Mouse (Mus musculus): ENCODE data around the gene Ugt1a5. TPM values are rescaled to one million over a fixed set of nuclear protein-coding genes. Genes with fewer than 3 reads are reported as not detected.
"Not testable (repeated sequence)": the region's sequence is repeated elsewhere in the genome, so short reads cannot be mapped to it uniquely, and the experiment has no call there.

The Ugt1a5 gene
- polyA plus RNA-seq, 1 experiment from 2014 or later: not detected

DNA sequence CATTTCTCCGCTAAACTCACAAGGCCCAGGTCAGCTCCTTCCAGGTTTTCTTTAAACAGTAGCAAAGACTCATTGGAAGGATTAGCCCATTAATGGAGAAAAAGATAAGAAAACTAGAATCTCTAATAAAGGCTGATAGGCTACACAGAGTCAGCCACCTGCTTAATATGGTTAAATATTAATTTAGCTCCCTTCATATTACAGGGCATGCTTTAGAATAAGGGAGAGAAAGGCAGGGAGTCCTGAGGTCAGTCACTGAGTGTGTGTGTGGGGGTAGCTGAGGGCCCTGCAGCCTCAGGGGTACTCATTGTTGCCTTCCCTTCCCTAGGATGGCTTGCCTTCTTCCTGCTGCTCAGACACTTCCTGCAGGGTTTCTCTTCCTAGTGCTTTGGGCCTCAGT is 27.7 kb upstream of the Ugt1a5 start:
- Histone ChIP-seq H3K27me3 (replicated peaks) (no peaks in the 10 kb centered on the region), H3K4me2 (no peak overlapping the region), H3K4me1 (replicated peaks) (peaks cover 3% of the 10 kb centered on the region; the same call in 1 of the 2 replicates), H3K27ac (ENCODE audit: poor library complexity, severe bottlenecking) (no peak overlapping the region), H3K9ac (no peak overlapping the region), H3K36me3 (no peaks in the 10 kb centered on the region), H3K4me3 (no peak overlapping the region), H3K9me3 (replicated peaks) (no peaks in the 10 kb centered on the region)
- 84% methylated on average over 1 of the region's 1 CpGs for WGBS
- no peak for ATAC-seq (ENCODE audit: insufficient number of reproducible peaks, low FRiP score)

DNA sequence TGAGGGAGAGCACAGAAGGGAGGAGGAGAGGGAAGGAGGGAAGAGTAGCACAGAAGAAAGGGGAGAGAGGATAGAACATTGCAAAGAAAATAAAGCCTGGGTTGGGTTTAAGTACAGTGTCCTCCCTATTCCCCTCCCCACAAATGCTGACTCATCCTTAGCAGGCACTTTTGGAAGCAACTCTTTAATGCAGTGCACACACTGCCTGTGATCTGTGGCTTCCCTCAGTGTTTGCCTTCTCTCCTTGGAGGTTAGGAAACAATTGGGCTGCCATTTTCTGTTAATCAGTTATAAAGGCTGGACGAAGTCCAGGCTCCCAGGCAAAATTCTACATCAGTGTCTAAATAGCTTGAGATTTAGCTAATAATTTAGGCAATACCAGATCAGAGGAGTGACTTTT is 25.3 kb upstream of the Ugt1a5 start:
- H3K4me1 ChIP-seq (replicated peaks); H3K9me3 ChIP-seq (replicated peaks); H3K36me3 ChIP-seq; H3K9ac ChIP-seq; H3K4me3 ChIP-seq; H3K4me2 ChIP-seq; H3K27ac ChIP-seq (ENCODE audit: poor library complexity, severe bottlenecking); H3K27me3 ChIP-seq (replicated peaks): not testable (repeated sequence)
- ATAC-seq (ENCODE audit: insufficient number of reproducible peaks, low FRiP score): peak; percentile 94
- 40% methylated on average over 1 of the region's 1 CpGs for WGBS

DNA sequence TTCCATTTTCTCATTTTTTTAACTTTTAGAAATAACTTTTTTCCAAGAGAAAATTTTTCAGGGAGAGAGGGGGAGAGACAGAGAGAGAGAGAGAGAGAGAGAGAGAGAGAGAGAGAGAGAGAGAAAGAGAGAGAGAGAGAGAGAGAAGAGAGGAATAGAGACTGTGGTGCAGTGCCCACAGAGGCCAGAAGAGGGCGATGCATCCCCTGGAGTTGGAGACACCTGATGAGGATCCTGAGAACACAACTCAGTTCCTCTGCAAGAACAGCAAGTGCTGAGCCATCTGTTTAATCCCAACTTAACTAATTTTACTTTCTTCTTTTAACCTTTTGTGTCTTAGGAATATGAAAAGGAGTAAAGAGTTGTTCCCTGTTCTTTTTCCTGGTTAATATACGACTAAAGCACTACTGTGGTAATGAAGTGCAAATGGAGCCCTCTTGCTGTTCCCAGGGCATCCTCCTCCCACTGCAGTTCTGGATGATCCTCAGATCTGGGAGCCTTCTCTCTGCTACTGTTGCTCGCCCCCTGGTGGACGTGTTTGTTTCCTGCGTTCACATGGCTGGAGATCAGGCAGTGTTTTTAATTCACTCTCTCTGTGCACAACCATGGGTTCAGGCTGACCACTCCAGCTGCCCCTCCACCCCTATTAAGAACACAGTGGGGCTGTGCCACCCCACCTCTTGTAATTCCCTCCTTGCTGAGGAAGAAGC is 21.7 kb upstream of the Ugt1a5 start:
- H3K9me3 ChIP-seq (replicated peaks); H3K9ac ChIP-seq; H3K27ac ChIP-seq (ENCODE audit: poor library complexity, severe bottlenecking); H3K4me3 ChIP-seq; H3K4me1 ChIP-seq (replicated peaks); H3K4me2 ChIP-seq; H3K27me3 ChIP-seq (replicated peaks); H3K36me3 ChIP-seq; ATAC-seq (ENCODE audit: insufficient number of reproducible peaks, low FRiP score): not testable (repeated sequence)
- WGBS: 3% methylated on average over 5 of the region's 5 CpGs

DNA sequence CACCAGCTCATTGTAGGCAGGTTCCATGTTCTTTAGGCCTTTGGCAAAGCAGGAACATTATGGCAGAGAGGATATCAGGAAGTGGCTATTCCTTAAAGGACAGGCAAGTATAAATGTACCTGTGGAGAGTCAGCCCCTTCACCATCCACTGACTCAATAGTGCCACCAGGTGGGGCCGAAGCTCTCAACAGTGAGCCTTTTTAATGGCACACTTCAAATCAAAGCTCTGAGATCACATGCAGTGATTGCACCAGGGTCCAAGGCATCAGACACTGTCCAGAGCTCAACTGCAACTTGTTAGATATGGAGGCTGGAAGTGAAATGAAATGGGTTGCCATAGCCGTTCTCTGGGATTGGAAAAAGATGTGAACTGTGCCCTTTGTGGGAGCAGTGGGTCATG is 20.5 kb upstream of the Ugt1a5 start:
- not testable (repeated sequence) for H3K27ac ChIP-seq (ENCODE audit: poor library complexity, severe bottlenecking); H3K9ac ChIP-seq; H3K9me3 ChIP-seq (replicated peaks); H3K4me1 ChIP-seq (replicated peaks); H3K4me3 ChIP-seq; H3K36me3 ChIP-seq; H3K27me3 ChIP-seq (replicated peaks); ATAC-seq (ENCODE audit: insufficient number of reproducible peaks, low FRiP score); H3K4me2 ChIP-seq
- WGBS: 59% methylated on average over 2 of the region's 2 CpGs

DNA sequence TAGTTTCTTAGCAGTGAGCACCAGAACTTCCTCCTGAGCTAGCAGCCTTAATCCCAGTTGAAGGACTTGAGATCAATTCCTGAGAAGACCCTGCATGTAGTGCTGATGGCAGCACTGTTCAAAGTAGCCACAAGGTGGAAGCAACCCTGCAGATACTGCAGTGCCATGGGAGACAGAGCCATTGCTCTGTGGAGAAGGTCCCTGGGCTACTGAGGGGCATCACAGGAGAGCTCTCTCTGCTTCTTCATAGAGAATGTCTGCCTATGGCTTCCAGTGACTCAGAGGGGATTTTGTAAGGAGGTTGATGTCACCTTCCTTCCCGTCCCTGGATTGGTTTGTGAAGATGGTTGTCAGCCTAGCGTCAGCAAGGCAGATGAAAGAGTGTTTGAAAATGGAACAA is 15.7 kb upstream of the Ugt1a5 start:
- not testable (repeated sequence) for H3K9ac ChIP-seq; H3K36me3 ChIP-seq; ATAC-seq (ENCODE audit: insufficient number of reproducible peaks, low FRiP score); H3K9me3 ChIP-seq (replicated peaks); H3K27me3 ChIP-seq (replicated peaks); H3K27ac ChIP-seq (ENCODE audit: poor library complexity, severe bottlenecking); H3K4me3 ChIP-seq; H3K4me1 ChIP-seq (replicated peaks); H3K4me2 ChIP-seq
- 58% methylated on average over 2 of the region's 2 CpGs for WGBS

DNA sequence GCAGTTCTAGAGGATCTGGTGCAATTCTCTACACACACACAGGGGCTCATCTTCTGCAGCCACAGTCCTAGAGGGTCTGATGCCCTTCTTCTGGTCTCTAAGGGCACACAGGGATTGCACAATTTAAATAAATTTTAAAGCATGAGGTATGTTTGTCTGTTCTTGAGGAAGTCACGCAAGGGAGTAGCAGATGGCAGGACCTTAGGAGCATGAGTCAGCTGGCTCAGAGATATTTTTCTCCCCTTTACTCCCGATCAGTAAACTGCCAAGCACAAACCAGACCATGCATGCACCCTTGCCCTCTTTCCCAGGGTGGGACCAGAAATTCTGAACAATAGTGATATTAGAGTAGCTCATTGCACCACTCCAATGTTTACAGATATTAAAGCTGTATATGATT is 7.4 kb upstream of the Ugt1a5 start:
- H3K4me1 ChIP-seq (replicated peaks): no peaks in the 10 kb centered on the region
- no peak overlapping the region for H3K4me3 ChIP-seq
- WGBS: 66% methylated on average over 2 of the region's 2 CpGs

DNA sequence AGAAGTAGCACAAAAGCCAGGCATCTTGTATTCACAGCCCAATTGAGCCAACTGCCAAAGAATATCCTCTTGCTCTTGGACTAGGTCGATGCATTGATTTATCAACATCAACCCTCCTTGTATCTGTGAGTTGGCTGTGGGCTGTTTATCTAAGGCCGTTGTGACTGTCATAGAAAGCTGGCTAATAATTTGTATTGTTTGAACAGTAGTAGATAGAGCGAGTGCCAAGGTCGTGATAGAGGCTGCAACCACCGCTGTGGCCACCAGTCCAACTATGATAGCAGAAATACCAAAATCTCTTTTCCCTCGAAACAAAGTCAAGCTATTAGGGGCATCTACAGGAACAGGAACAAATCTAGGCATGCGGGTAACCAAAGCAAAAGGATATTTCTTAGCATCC is 6.4 kb downstream of the Ugt1a5 start:
- WGBS: 75% methylated on average over 7 of the region's 7 CpGs

More for the DNA sequence above, 7.4 kb upstream of the Ugt1a5 start:
- H3K9me3 ChIP-seq (replicated peaks): no peaks in the 10 kb centered on the region
- H3K27me3 ChIP-seq (replicated peaks): no peaks in the 10 kb centered on the region
- no peak overlapping the region for H3K27ac ChIP-seq (ENCODE audit: poor library complexity, severe bottlenecking)
- no peak overlapping the region for H3K4me2 ChIP-seq
- H3K9ac ChIP-seq: no peak overlapping the region
- H3K36me3 ChIP-seq: no peaks in the 10 kb centered on the region
- no peak for ATAC-seq (ENCODE audit: insufficient number of reproducible peaks, low FRiP score)

DNA sequence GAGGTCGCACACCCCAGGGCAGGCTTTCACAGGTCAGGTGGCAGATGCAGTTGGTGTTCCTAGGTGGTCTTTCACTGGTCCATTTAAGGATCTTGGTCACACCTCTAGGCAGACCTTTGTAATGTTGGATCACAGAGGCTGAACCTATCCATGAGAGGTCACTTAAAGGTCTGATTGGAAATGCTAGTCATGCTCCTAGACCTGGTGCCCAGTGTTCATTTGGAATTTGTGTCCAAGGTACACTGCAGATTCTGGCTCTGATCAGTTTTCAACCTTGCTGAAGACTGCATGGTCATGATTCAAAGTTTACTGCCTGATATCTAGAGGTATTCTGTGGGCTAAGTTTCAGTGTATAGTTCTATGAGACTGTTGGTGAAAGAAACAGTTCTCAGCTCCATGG is 13.8 kb downstream of the Ugt1a5 start:
- Histone ChIP-seq H3K4me2 (no peak overlapping the region), H3K9me3 (replicated peaks) (peaks cover 17% of the 10 kb centered on the region), H3K27me3 (replicated peaks) (no peaks in the 10 kb centered on the region), H3K9ac (no peak overlapping the region), H3K27ac (ENCODE audit: poor library complexity, severe bottlenecking) (no peak overlapping the region), H3K4me3 (no peak overlapping the region), H3K36me3 (no peaks in the 10 kb centered on the region), H3K4me1 (replicated peaks) (no peaks in the 10 kb centered on the region)
- ATAC-seq (ENCODE audit: insufficient number of reproducible peaks, low FRiP score): no peak
- 80% methylated on average over 1 of the region's 1 CpGs for WGBS

More for the DNA sequence above, 6.4 kb downstream of the Ugt1a5 start:
- H3K27me3 ChIP-seq (replicated peaks); H3K4me2 ChIP-seq; H3K27ac ChIP-seq (ENCODE audit: poor library complexity, severe bottlenecking); H3K9ac ChIP-seq; H3K4me1 ChIP-seq (replicated peaks); H3K4me3 ChIP-seq; ATAC-seq (ENCODE audit: insufficient number of reproducible peaks, low FRiP score); H3K36me3 ChIP-seq: not testable (repeated sequence)
- peaks cover 23% of the 10 kb centered on the region for H3K9me3 ChIP-seq (replicated peaks)

DNA sequence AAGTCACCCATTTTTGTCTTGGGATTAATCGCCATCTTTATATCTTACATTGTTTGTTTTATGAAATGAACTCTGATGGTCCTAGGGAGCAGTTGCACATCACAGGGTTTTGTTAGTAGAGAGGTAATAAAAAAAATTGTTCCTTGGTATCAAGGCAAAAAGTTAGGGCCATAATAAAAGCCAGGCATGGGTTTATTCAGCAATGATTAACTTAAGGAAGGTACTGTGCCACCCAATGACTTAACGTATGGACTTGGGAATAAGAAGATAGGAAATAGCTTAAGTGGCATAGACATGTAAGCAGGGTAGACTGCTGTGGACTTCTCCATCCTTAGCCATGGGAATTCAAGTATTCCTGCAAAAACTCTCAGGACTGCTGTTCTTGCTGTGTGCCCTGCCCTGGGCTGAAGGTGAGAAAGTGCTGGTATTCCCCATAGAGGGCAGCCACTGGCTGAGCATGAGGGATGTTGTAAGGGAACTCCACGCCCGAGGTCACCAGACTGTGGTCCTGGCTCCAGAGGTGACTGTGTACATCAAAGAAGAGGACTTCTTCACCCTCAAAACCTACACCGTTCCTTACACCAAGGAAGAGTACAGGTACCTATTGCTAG is 20.6 kb downstream of the Ugt1a5 start:
- ATAC-seq (ENCODE audit: insufficient number of reproducible peaks, low FRiP score): no peak
- Histone ChIP-seq H3K4me1 (replicated peaks) (no peaks in the 10 kb centered on the region), H3K9ac (no peak overlapping the region), H3K36me3 (no peaks in the 10 kb centered on the region), H3K4me3 (no peak overlapping the region), H3K4me2 (no peak overlapping the region), H3K27me3 (replicated peaks) (no peaks in the 10 kb centered on the region), H3K27ac (ENCODE audit: poor library complexity, severe bottlenecking) (no peak overlapping the region), H3K9me3 (replicated peaks) (no peaks in the 10 kb centered on the region)
- WGBS: 79% methylated on average over 5 of the region's 5 CpGs

DNA sequence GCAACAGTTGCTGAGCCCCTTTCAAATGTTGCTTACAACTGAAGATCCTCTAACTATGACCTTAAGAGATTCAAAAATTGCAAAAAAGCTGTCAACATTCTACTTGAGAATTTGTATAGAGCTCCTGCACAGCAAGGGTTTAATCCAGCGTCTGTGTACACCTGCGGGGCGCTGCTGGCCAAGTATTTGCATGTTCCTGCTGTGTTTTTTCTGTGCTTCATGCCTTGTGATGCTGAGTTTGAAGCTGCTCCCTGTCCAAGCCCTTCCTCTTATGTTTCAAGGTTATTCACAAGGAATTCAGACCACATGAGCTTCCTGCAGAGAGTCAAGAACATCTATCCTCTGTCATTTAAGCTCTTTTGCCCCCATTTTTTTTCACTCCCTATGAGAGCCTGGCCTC is 26.3 kb downstream of the Ugt1a5 start:
- H3K4me3 ChIP-seq: no peak overlapping the region
- H3K9me3 ChIP-seq (replicated peaks): no peaks in the 10 kb centered on the region
- ATAC-seq (ENCODE audit: insufficient number of reproducible peaks, low FRiP score): no peak
- WGBS: 72% methylated on average over 3 of the region's 3 CpGs
- no peak overlapping the region for H3K4me2 ChIP-seq
- no peaks in the 10 kb centered on the region for H3K4me1 ChIP-seq (replicated peaks)
- no peaks in the 10 kb centered on the region for H3K27me3 ChIP-seq (replicated peaks)
- no peak overlapping the region for H3K9ac ChIP-seq
- no peak overlapping the region for H3K27ac ChIP-seq (ENCODE audit: poor library complexity, severe bottlenecking)
- no peaks in the 10 kb centered on the region for H3K36me3 ChIP-seq

DNA sequence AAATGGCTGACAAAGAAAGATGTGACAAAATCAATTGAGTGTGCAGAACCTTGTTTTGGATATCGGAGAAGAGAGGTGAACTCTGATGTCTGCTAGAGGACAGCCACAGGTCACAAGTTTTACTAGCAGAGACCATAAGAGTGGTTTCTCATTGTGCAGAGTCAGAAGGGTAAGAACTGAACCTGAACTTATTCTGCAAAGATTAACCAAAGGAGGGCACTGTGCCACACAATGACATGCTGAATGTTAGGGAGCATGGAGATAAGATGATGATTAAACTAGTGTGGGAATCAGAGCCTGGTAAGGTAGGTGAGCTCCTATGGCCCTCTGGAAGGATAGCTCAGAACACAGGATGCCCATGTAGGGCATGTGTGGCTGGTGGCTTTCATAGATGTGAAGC is 29.9 kb downstream of the Ugt1a5 start:
- no peaks in the 10 kb centered on the region for H3K9me3 ChIP-seq (replicated peaks)
- no peak overlapping the region for H3K4me2 ChIP-seq
- H3K9ac ChIP-seq: no peak overlapping the region
- H3K4me1 ChIP-seq (replicated peaks): no peaks in the 10 kb centered on the region
- H3K27me3 ChIP-seq (replicated peaks): no peaks in the 10 kb centered on the region
- WGBS: 89% methylated on average over 1 of the region's 1 CpGs
- H3K36me3 ChIP-seq: no peaks in the 10 kb centered on the region
- no peak for ATAC-seq (ENCODE audit: insufficient number of reproducible peaks, low FRiP score)
- no peak overlapping the region for H3K27ac ChIP-seq (ENCODE audit: poor library complexity, severe bottlenecking)
- H3K4me3 ChIP-seq: no peak overlapping the region

DNA sequence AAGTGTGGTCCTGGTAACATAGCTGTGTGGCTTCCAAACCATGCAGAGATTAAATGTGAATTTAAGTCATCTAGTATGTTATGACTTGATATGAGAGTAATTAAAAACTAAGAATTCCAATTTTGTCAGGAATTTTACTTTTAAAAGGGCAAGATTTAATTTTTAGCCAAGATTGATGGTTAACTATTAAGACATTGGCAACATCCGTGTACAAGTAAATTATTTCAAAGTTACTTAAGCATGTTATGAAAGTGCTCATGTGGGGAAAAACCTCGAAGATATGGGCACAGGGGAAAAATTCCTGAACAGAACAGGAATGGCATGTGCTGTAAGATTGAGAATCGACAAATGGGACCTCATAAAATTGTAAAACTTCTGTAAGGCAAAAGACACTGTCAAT is 31.6 kb downstream of the Ugt1a5 start:
- Histone ChIP-seq H3K4me3 (no peak overlapping the region), H3K9me3 (replicated peaks) (no peaks in the 10 kb centered on the region), H3K27ac (ENCODE audit: poor library complexity, severe bottlenecking) (no peak overlapping the region), H3K27me3 (replicated peaks) (no peaks in the 10 kb centered on the region; the same call in 1 of the 2 replicates), H3K9ac (no peak overlapping the region), H3K4me2 (no peak overlapping the region), H3K36me3 (no peaks in the 10 kb centered on the region), H3K4me1 (replicated peaks) (no peaks in the 10 kb centered on the region)
- WGBS: 69% methylated on average over 3 of the region's 3 CpGs
- no peak for ATAC-seq (ENCODE audit: insufficient number of reproducible peaks, low FRiP score)

Data from heart, embryonic 12.5 days (tissue).